Mouse (Mus musculus): ENCODE measurements around the gene Hmcn2. TPM values are rescaled to one million over a fixed set of nuclear protein-coding genes. Genes with fewer than 3 reads are reported as not detected.

The Hmcn2 gene
- polyA plus RNA-seq, 1 experiment from 2014 or later, result not detected

- no peak for DNase-seq (ENCODE audit: low spot score)
- 79% methylated on average over 5 of the region's 5 CpGs for WGBS
- H3K36me3 ChIP-seq (ENCODE audit: control insufficient read depth, insufficient read depth, low read length), result no peaks in the 10 kb centered on the region
Measured at GRCm38 (mm10) chr2:31278483-31278882, 35.7 kb upstream of the Hmcn2 start.

GRCm38 (mm10) chr2:31281138-31281537 lies 33.1 kb upstream of the Hmcn2 start:
- DNase-seq (ENCODE audit: low spot score) (no peak), ATAC-seq (ENCODE audit: low FRiP score) (no peak)
- WGBS, result 88% methylated on average over 8 of the region's 8 CpGs
- H3K9me3 ChIP-seq (ENCODE audit: control insufficient read depth, low read length), result no peaks in the 10 kb centered on the region
- H3K4me1 ChIP-seq (replicated peaks; ENCODE audit: control insufficient read depth, insufficient read depth, low read length), result no peaks in the 10 kb centered on the region
- no peak overlapping the region for H3K4me3 ChIP-seq (ENCODE audit: low read depth, low read length)
- no peaks in the 10 kb centered on the region for H3K27me3 ChIP-seq (ENCODE audit: control insufficient read depth, insufficient read depth, low read length)
- H3K9ac ChIP-seq (ENCODE audit: low read depth, low read length), result no peak overlapping the region
- no peaks in the 10 kb centered on the region for H3K36me3 ChIP-seq (ENCODE audit: control insufficient read depth, insufficient read depth, low read length)
- H3K27ac ChIP-seq (ENCODE audit: low read depth, low read length), result no peak overlapping the region
- no peak overlapping the region for H3K4me2 ChIP-seq (replicated peaks; ENCODE audit: low read depth, low read length)

More at GRCm38 (mm10) chr2:31278483-31278882, 35.7 kb upstream of the Hmcn2 start:
- Histone ChIP-seq H3K9ac (ENCODE audit: low read depth, low read length) (no peak overlapping the region), H3K27me3 (ENCODE audit: control insufficient read depth, insufficient read depth, low read length) (no peaks in the 10 kb centered on the region), H3K4me2 (replicated peaks; ENCODE audit: low read depth, low read length) (no peak overlapping the region), H3K4me1 (replicated peaks; ENCODE audit: control insufficient read depth, insufficient read depth, low read length) (no peaks in the 10 kb centered on the region), H3K27ac (ENCODE audit: low read depth, low read length) (no peak overlapping the region), H3K9me3 (ENCODE audit: control insufficient read depth, low read length) (no peaks in the 10 kb centered on the region), H3K4me3 (ENCODE audit: low read depth, low read length) (no peak overlapping the region)
- ATAC-seq (ENCODE audit: low FRiP score), result no peak

GRCm38 (mm10) chr2:31282266-31282665 lies 31.9 kb upstream of the Hmcn2 start:
- H3K4me1 ChIP-seq (replicated peaks; ENCODE audit: control insufficient read depth, insufficient read depth, low read length), result no peaks in the 10 kb centered on the region
- H3K9ac ChIP-seq (ENCODE audit: low read depth, low read length), result no peak overlapping the region
- DNase-seq (ENCODE audit: low spot score), result peak; percentile 52
- no peaks in the 10 kb centered on the region for H3K27me3 ChIP-seq (ENCODE audit: control insufficient read depth, insufficient read depth, low read length)
- 45% methylated on average over 7 of the region's 7 CpGs for WGBS
- ATAC-seq (ENCODE audit: low FRiP score), result no peak
- H3K4me3 ChIP-seq (ENCODE audit: low read depth, low read length), result no peak overlapping the region
- H3K9me3 ChIP-seq (ENCODE audit: control insufficient read depth, low read length), result no peaks in the 10 kb centered on the region
- no peak overlapping the region for H3K27ac ChIP-seq (ENCODE audit: low read depth, low read length)
- no peak overlapping the region for H3K4me2 ChIP-seq (replicated peaks; ENCODE audit: low read depth, low read length)
- 0 out of 2 replicates have a peak, but pooled peaks cover 2% of the 10 kb centered on the region for H3K36me3 ChIP-seq (ENCODE audit: control insufficient read depth, insufficient read depth, low read length)

- H3K4me3 ChIP-seq (ENCODE audit: low read depth, low read length), result no peak overlapping the region
- no peak overlapping the region for H3K4me2 ChIP-seq (replicated peaks; ENCODE audit: low read depth, low read length)
- no peak overlapping the region for H3K27ac ChIP-seq (ENCODE audit: low read depth, low read length)
- DNase-seq (ENCODE audit: low spot score) (no peak), ATAC-seq (ENCODE audit: low FRiP score) (no peak)
- WGBS, result 95% methylated on average over 12 of the region's 12 CpGs
- H3K4me1 ChIP-seq (replicated peaks; ENCODE audit: control insufficient read depth, insufficient read depth, low read length), result no peaks in the 10 kb centered on the region
- H3K27me3 ChIP-seq (ENCODE audit: control insufficient read depth, insufficient read depth, low read length), result no peaks in the 10 kb centered on the region
- H3K9ac ChIP-seq (ENCODE audit: low read depth, low read length), result no peak overlapping the region
- 0 out of 2 replicates have a peak, but pooled peaks cover 2% of the 10 kb centered on the region for H3K36me3 ChIP-seq (ENCODE audit: control insufficient read depth, insufficient read depth, low read length)
- H3K9me3 ChIP-seq (ENCODE audit: control insufficient read depth, low read length), result no peaks in the 10 kb centered on the region
Measured at GRCm38 (mm10) chr2:31282880-31283279, 31.3 kb upstream of the Hmcn2 start.

GRCm38 (mm10) chr2:31284531-31284930 lies 29.7 kb upstream of the Hmcn2 start:
- 92% methylated on average over 5 of the region's 5 CpGs for WGBS
- 0 out of 2 replicates have a peak, but pooled peaks cover 4% of the 10 kb centered on the region for H3K36me3 ChIP-seq (ENCODE audit: control insufficient read depth, insufficient read depth, low read length)
- ATAC-seq (ENCODE audit: low FRiP score), result no peak

GRCm38 (mm10) chr2:31291421-31291820 lies 22.8 kb upstream of the Hmcn2 start:
- DNase-seq (ENCODE audit: low spot score), result peak; percentile 81
- 10% methylated on average over 6 of the region's 6 CpGs for WGBS
- no peak overlapping the region for H3K27ac ChIP-seq (ENCODE audit: low read depth, low read length)
- H3K4me1 ChIP-seq (replicated peaks; ENCODE audit: control insufficient read depth, insufficient read depth, low read length), result no peaks in the 10 kb centered on the region
- H3K36me3 ChIP-seq (ENCODE audit: control insufficient read depth, insufficient read depth, low read length), result 0 out of 2 replicates have a peak, but pooled peaks cover 4% of the 10 kb centered on the region
- H3K9me3 ChIP-seq (ENCODE audit: control insufficient read depth, low read length), result no peaks in the 10 kb centered on the region
- H3K4me2 ChIP-seq (replicated peaks; ENCODE audit: low read depth, low read length), result no peak overlapping the region
- no peak overlapping the region for H3K9ac ChIP-seq (ENCODE audit: low read depth, low read length)
- no peak overlapping the region for H3K4me3 ChIP-seq (ENCODE audit: low read depth, low read length)
- no peaks in the 10 kb centered on the region for H3K27me3 ChIP-seq (ENCODE audit: control insufficient read depth, insufficient read depth, low read length)
- no peak for ATAC-seq (ENCODE audit: low FRiP score)

More at GRCm38 (mm10) chr2:31284531-31284930, 29.7 kb upstream of the Hmcn2 start:
- Histone ChIP-seq H3K4me3 (ENCODE audit: low read depth, low read length) (no peak overlapping the region), H3K9ac (ENCODE audit: low read depth, low read length) (no peak overlapping the region), H3K4me1 (replicated peaks; ENCODE audit: control insufficient read depth, insufficient read depth, low read length) (no peaks in the 10 kb centered on the region), H3K4me2 (replicated peaks; ENCODE audit: low read depth, low read length) (no peak overlapping the region), H3K27ac (ENCODE audit: low read depth, low read length) (no peak overlapping the region), H3K9me3 (ENCODE audit: control insufficient read depth, low read length) (no peaks in the 10 kb centered on the region), H3K27me3 (ENCODE audit: control insufficient read depth, insufficient read depth, low read length) (no peaks in the 10 kb centered on the region)
- no peak for DNase-seq (ENCODE audit: low spot score)

- H3K9ac ChIP-seq (ENCODE audit: low read depth, low read length), result no peak overlapping the region
- WGBS, result 2% methylated on average over 4 of the region's 4 CpGs
Measured at GRCm38 (mm10) chr2:31294985-31295384, 19.2 kb upstream of the Hmcn2 start.

GRCm38 (mm10) chr2:31296395-31296794 lies 17.8 kb upstream of the Hmcn2 start:
- ATAC-seq (ENCODE audit: low FRiP score), result no peak
- 84% methylated on average over 6 of the region's 6 CpGs for WGBS

More at GRCm38 (mm10) chr2:31294985-31295384, 19.2 kb upstream of the Hmcn2 start:
- H3K4me2 ChIP-seq (replicated peaks; ENCODE audit: low read depth, low read length), result no peak overlapping the region
- no peaks in the 10 kb centered on the region for H3K9me3 ChIP-seq (ENCODE audit: control insufficient read depth, low read length)
- H3K27ac ChIP-seq (ENCODE audit: low read depth, low read length), result no peak overlapping the region
- no peak overlapping the region for H3K4me3 ChIP-seq (ENCODE audit: low read depth, low read length)
- no peaks in the 10 kb centered on the region for H3K36me3 ChIP-seq (ENCODE audit: control insufficient read depth, insufficient read depth, low read length)
- DNase-seq (ENCODE audit: low spot score), result peak; percentile 82
- ATAC-seq (ENCODE audit: low FRiP score), result no peak
- H3K4me1 ChIP-seq (replicated peaks; ENCODE audit: control insufficient read depth, insufficient read depth, low read length), result no peaks in the 10 kb centered on the region
- H3K27me3 ChIP-seq (ENCODE audit: control insufficient read depth, insufficient read depth, low read length), result no peaks in the 10 kb centered on the region

GRCm38 (mm10) chr2:31297602-31298268 lies 16.5 kb upstream of the Hmcn2 start:
- H3K4me3 ChIP-seq (ENCODE audit: low read depth, low read length), result peak overlapping the region; percentile 32
- peak overlapping the region; percentile 52; the same call in 1 of the 2 replicates for H3K9ac ChIP-seq (ENCODE audit: low read depth, low read length)
- H3K9me3 ChIP-seq (ENCODE audit: control insufficient read depth, low read length), result no peaks in the 10 kb centered on the region
- H3K27ac ChIP-seq (ENCODE audit: low read depth, low read length), result no peak overlapping the region
- DNase-seq (ENCODE audit: low spot score), result peak; percentile 78
- peak; percentile 79 for ATAC-seq (ENCODE audit: low FRiP score)
- 2% methylated on average over 17 of the region's 17 CpGs for WGBS
- H3K36me3 ChIP-seq (ENCODE audit: control insufficient read depth, insufficient read depth, low read length), result no peaks in the 10 kb centered on the region
- no peaks in the 10 kb centered on the region for H3K27me3 ChIP-seq (ENCODE audit: control insufficient read depth, insufficient read depth, low read length)
- H3K4me1 ChIP-seq (replicated peaks; ENCODE audit: control insufficient read depth, insufficient read depth, low read length), result no peaks in the 10 kb centered on the region
- H3K4me2 ChIP-seq (replicated peaks; ENCODE audit: low read depth, low read length), result peak overlapping the region; percentile 41

More at GRCm38 (mm10) chr2:31296395-31296794, 17.8 kb upstream of the Hmcn2 start:
- Histone ChIP-seq H3K4me2 (replicated peaks; ENCODE audit: low read depth, low read length) (no peak overlapping the region), H3K9me3 (ENCODE audit: control insufficient read depth, low read length) (no peaks in the 10 kb centered on the region), H3K27me3 (ENCODE audit: control insufficient read depth, insufficient read depth, low read length) (no peaks in the 10 kb centered on the region), H3K4me3 (ENCODE audit: low read depth, low read length) (no peak overlapping the region), H3K4me1 (replicated peaks; ENCODE audit: control insufficient read depth, insufficient read depth, low read length) (no peaks in the 10 kb centered on the region), H3K27ac (ENCODE audit: low read depth, low read length) (no peak overlapping the region), H3K36me3 (ENCODE audit: control insufficient read depth, insufficient read depth, low read length) (no peaks in the 10 kb centered on the region), H3K9ac (ENCODE audit: low read depth, low read length) (no peak overlapping the region)
- DNase-seq (ENCODE audit: low spot score), result no peak

All from hindbrain, embryonic 11.5 days (tissue).